Mouse (Mus musculus) myocyte (in vitro differentiated cells): ENCODE measurements around the gene Capzb. TPM values are rescaled to one million over a fixed set of nuclear protein-coding genes. Genes with fewer than 3 reads are reported as not detected.

ENCODE experiments used
- H3K27me3 ChIP-seq: one replicate; pipeline ENCODE4 v1.6.1; 2011; ENCODE audit not compliant: control insufficient read depth, insufficient read depth, insufficient read length
- H3K36me3 ChIP-seq: one replicate; pipeline ENCODE4 v1.6.1; 2011; ENCODE audit not compliant: control insufficient read depth, insufficient read depth
- H3K4me2 ChIP-seq: one replicate; pipeline ENCODE4 v1.6.1; 2011; ENCODE audit warnings: low read depth, control low read depth
- H3K4me3 ChIP-seq: one replicate; pipeline ENCODE4 v1.5.1; 2011; ENCODE audit warnings: mild to moderate bottlenecking, control low read depth, moderate library complexity
- H3K79me2 ChIP-seq: one replicate; pipeline ENCODE4 v1.6.1; 2011; ENCODE audit not compliant: control insufficient read depth, insufficient read depth
- H3ac ChIP-seq: one replicate; pipeline ENCODE4 v1.6.1; 2011; ENCODE audit not compliant: control insufficient read depth, insufficient read length
- CEBPB ChIP-seq: IDR thresholded peaks from 2 replicates; pipeline ENCODE4 v1.6.1; 2011; ENCODE audit warnings: mild to moderate bottlenecking, moderate library complexity; ENCODE audit not compliant: poor library complexity, insufficient read depth, severe bottlenecking
- E2F4 ChIP-seq: IDR thresholded peaks from one replicate; pipeline ENCODE4 v1.6.1; 2011; ENCODE audit warnings: mild to moderate bottlenecking, control low read depth, moderate library complexity; ENCODE audit not compliant: insufficient read depth
- MAX ChIP-seq: IDR thresholded peaks from one replicate; pipeline ENCODE4 v1.6.1; 2011; ENCODE audit warnings: low read depth, mild to moderate bottlenecking, control low read depth
- MYOD1 ChIP-seq, 3 experiments: IDR thresholded peaks; one replicate each; pipeline ENCODE4 v1.6.1; 2011; ENCODE audit warnings: control low read depth in 2 of 3, low read depth in 2 of 3, mild to moderate bottlenecking in 2 of 3, moderate library complexity in 1 of 3; ENCODE audit not compliant: insufficient read length in 2 of 3, control insufficient read depth in 1 of 3
- MYOG ChIP-seq, 3 experiments: IDR thresholded peaks; one replicate each; pipeline ENCODE4 v1.6.1; 2011; ENCODE audit warnings: control low read depth in 2 of 3, low read depth in 2 of 3, mild to moderate bottlenecking in 2 of 3; ENCODE audit not compliant: insufficient read length in 2 of 3, control insufficient read depth in 1 of 3, insufficient read depth in 1 of 3
- POLR2A ChIP-seq: IDR thresholded peaks from one replicate; pipeline ENCODE4 v1.6.1; 2011; ENCODE audit warnings: low read depth, mild to moderate bottlenecking, control low read depth, moderate library complexity; ENCODE audit not compliant: insufficient read length
- POLR2AphosphoS2 ChIP-seq: IDR thresholded peaks from one replicate; pipeline ENCODE4 v1.6.1; 2011; ENCODE audit warnings: low read depth, control low read depth; ENCODE audit not compliant: insufficient read length
- REST ChIP-seq: IDR thresholded peaks from one replicate; pipeline ENCODE4 v1.6.1; 2011; ENCODE audit warnings: mild to moderate bottlenecking, control low read depth, moderate library complexity; ENCODE audit not compliant: insufficient read depth, insufficient read length
- SRF ChIP-seq: IDR thresholded peaks from one replicate; pipeline ENCODE4 v1.6.1; 2011; ENCODE audit warnings: low read depth; ENCODE audit not compliant: control insufficient read depth, insufficient read length
- TCF12 ChIP-seq: IDR thresholded peaks from one replicate; pipeline ENCODE4 v1.6.1; 2011; ENCODE audit warnings: mild to moderate bottlenecking, control low read depth; ENCODE audit not compliant: poor library complexity, insufficient read depth, severe bottlenecking
- TCF3 ChIP-seq: IDR thresholded peaks from one replicate; pipeline ENCODE4 v1.6.1; 2011; ENCODE audit warnings: low read depth, control low read depth; ENCODE audit not compliant: insufficient read length
- USF1 ChIP-seq: IDR thresholded peaks from one replicate; pipeline ENCODE4 v1.6.1; 2011; ENCODE audit warnings: low read depth, mild to moderate bottlenecking, control low read depth, moderate library complexity
- polyA plus RNA-seq: library from polyadenylated mRNA; unstranded; fragments of >200 nt; fragmentation: generic; extraction: Trizol; gene quantifications from one replicate; pipeline ENCODE4 v1.2.1, GENCODE M21; 2012; ENCODE audit warnings: missing spikeins

Capzb gene
- polyA plus RNA-seq, 1 experiment, result 247 TPM

GRCm38 (mm10) chr4:139238612-139239011, 45.9 kb downstream of the Capzb start:
- Histone ChIP-seq H3K79me2 (peaks cover 76% of the 10 kb centered on the region), H3K36me3 (peaks cover 6% of the 10 kb centered on the region), H3K27me3 (no peaks in the 10 kb centered on the region), H3ac (no peak overlapping the region), H3K4me3 (no peak overlapping the region), H3K4me2 (no peak overlapping the region)
- no peak for TF ChIP-seq CEBPB
- TF ChIP-seq MYOD1 (IDR thresholded peaks at IDR 0.05; ENCODE audit: control insufficient read depth in 1 of 3, insufficient read length in 2 of 3, low read depth in 2 of 3), result no peak
- no peak for TF ChIP-seq REST
- no peak for TF ChIP-seq MAX
- no peak for TF ChIP-seq POLR2A
- TF ChIP-seq TCF3, result no peak
- no peak for TF ChIP-seq E2F4
- no peak for TF ChIP-seq MYOG (IDR thresholded peaks at IDR 0.05; ENCODE audit: control insufficient read depth in 1 of 3, insufficient read depth in 1 of 3, insufficient read length in 2 of 3, low read depth in 2 of 3)
- no peak for TF ChIP-seq SRF
- TF ChIP-seq TCF12, result no peak
- no peak for TF ChIP-seq POLR2AphosphoS2
- TF ChIP-seq USF1, result no peak

GRCm38 (mm10) chr4:139240334-139240733, 47.6 kb downstream of the Capzb start:
- Histone ChIP-seq H3K4me3 (no peak overlapping the region), H3K27me3 (no peaks in the 10 kb centered on the region), H3ac (no peak overlapping the region), H3K36me3 (peaks cover 9% of the 10 kb centered on the region), H3K79me2 (peaks cover 70% of the 10 kb centered on the region), H3K4me2 (no peak overlapping the region)
- TF ChIP-seq CEBPB (no peak), REST (no peak), USF1 (no peak), POLR2A (no peak), MYOG (IDR thresholded peaks at IDR 0.05; ENCODE audit: control insufficient read depth in 1 of 3, insufficient read depth in 1 of 3, insufficient read length in 2 of 3, low read depth in 2 of 3) (no peak), TCF12 (no peak), E2F4 (no peak), MAX (no peak), TCF3 (no peak), POLR2AphosphoS2 (no peak)

DNA sequence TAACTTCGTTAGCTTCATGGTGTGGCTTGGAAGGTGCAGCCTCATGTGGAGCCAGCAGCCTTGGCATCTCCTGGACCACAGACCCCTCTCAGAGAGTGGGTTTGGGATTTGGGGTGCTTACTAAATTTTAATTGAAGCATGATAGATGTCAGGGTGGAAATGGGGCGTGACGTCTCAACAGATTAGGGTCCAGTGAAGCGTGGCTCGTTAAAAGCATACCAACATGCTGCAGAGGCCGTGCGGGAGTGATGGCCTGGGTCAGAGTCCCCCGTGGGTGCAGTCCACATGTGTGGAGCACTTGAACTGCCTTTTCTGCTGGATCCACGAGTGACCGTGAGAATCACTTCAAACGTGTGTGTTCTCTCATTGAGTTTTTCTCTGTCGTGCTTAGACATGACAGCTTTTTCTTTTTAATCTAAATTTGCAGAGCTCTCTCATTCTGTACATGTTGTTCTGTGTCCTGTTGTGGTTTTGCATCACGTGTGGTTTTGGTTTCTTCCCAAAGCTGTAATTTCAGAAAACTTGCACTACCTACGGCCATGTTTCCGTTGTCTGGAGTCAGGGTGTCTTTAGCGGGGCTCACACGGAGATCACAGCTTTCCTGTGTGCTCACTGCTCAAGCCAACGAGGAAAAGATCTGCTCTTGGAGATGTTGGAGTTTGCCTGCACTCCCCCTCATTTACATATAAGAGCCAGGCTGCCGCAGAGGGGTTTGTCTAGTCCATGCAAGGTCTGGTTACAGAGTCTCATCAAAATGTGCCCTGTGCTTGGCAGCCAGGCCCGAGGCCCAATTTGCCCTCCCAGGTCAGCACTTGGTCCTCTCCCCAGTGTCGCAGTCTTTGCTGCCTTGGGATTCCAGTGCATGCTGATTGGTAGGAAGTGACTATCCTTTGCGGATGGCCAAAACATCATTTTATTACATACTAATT, 49.2 kb downstream of the Capzb start:
- no peak for TF ChIP-seq TCF12
- TF ChIP-seq SRF, result no peak
- TF ChIP-seq POLR2AphosphoS2, result no peak
- TF ChIP-seq TCF3, result no peak
- TF ChIP-seq E2F4, result no peak
- Histone ChIP-seq H3K4me2 (peak overlapping the region; percentile 6), H3ac (no peak overlapping the region), H3K36me3 (peaks cover 9% of the 10 kb centered on the region), H3K27me3 (no peaks in the 10 kb centered on the region), H3K79me2 (peaks cover 67% of the 10 kb centered on the region), H3K4me3 (no peak overlapping the region)

- no peaks in the 10 kb centered on the region for H3K27me3 ChIP-seq
- no peak overlapping the region for H3ac ChIP-seq
- peaks cover 9% of the 10 kb centered on the region for H3K36me3 ChIP-seq
- no peak overlapping the region for H3K4me3 ChIP-seq
- H3K4me2 ChIP-seq, result no peak overlapping the region
- TF ChIP-seq MYOG (IDR thresholded peaks at IDR 0.05; ENCODE audit: control insufficient read depth in 1 of 3, insufficient read depth in 1 of 3, insufficient read length in 2 of 3, low read depth in 2 of 3) (no peak), USF1 (peak; percentile 40)
- H3K79me2 ChIP-seq, result peaks cover 66% of the 10 kb centered on the region
Measured at GRCm38 (mm10) chr4:139242607-139242955, 49.9 kb downstream of the Capzb start.

GRCm38 (mm10) chr4:139244176-139244575, 51.5 kb downstream of the Capzb start:
- Histone ChIP-seq H3K27me3 (no peaks in the 10 kb centered on the region), H3K4me2 (no peak overlapping the region), H3K36me3 (peaks cover 9% of the 10 kb centered on the region), H3K79me2 (peaks cover 61% of the 10 kb centered on the region), H3K4me3 (no peak overlapping the region), H3ac (no peak overlapping the region)
- no peak for TF ChIP-seq MAX
- no peak for TF ChIP-seq USF1
